Mouse (Mus musculus): ENCODE measurements around the gene Cacna1h.

The Cacna1h gene

DNA sequence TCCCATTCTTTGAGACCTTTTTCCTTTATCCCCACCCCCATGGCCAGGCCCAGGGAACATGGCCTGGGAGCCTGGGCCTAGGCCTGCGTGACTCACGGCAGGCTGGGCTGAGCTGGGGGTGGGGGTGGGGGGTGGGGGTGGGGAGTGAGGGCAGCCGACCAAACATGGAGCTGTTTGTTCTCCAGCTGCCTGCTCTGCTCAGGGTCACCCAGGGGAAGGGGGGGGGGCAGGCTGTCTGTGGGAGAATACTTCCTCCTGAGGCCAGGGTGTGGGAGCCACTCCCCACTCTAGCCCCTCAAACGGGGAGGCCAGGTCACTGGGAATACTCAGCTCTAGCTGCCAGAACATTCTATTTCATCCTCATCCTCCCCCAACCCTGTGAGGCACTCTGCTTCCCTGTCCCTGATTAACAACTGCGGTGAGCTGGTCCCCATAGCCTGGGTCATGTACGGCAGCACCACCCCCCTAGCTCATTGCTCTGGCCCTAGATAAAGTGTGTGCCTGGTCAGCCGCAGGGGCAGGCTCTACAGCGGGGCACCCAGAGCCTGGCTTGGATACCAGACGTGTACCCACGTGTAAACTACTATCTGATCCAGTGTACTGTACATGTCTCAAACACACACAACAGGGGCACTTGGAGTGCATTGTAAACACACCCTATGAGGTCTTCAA lies 28.2 kb downstream of the Cacna1h start:
- DNase-seq, result no peak

DNA sequence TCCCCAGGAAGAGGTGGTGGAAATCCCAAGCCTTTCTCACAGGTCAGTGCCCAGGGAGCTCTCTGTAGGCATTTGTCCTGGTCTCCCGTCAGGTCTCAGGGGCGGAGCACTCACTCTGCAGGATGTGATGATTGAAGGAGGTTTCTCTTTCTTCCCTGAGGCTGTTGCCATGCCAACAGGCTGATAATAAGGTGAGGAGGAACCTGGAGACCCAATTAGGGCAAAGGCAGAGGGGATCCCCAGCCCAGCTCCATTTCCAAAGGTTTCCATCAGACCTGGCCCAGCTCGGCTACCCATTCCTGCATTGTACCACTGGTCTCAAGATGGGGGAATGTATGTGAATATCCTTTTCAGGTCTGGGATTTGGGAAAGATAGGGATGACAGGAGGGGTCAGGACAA lies 29.4 kb downstream of the Cacna1h start:
- DNase-seq, result no peak

DNA sequence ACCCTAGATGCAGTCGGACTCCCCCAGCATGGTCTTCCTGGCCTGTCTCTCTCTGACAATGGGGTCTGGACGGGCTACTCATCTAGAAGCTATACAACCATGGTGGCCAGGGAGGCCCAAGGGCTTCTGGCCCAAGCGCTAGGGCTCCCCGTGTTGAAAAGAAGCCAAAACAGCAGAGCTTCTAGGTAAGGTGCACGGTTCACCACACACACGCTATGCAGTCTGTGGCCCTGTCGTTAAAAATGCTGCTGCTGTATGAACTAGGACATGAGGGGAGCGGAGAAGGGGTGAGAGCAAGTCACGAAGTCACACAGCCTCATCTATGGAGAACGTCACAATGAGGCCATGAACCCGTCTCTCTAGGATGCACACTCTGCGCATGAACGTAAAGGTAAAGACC lies 31.4 kb downstream of the Cacna1h start:
- no peak for DNase-seq

DNA sequence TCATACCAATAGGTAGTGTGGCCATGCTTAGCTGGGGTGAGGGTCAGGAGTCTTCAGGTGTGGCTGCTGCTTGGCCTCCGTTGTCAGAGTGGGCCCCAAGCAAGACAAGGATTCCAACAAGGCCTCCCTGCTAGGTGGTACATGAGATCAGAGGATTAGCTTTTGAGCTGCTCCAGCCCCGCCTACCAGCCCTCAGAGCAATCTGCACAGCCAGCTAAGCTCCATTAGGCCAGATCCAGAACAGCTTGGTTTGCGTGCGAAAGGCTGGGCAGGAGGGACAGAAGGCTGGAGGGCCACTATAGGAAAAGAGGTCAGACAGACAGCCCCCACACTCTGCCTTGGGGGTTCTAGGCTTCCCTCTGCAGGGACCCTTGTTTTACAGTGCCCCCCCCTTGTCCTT lies 32.1 kb downstream of the Cacna1h start:
- no peak for DNase-seq

DNA sequence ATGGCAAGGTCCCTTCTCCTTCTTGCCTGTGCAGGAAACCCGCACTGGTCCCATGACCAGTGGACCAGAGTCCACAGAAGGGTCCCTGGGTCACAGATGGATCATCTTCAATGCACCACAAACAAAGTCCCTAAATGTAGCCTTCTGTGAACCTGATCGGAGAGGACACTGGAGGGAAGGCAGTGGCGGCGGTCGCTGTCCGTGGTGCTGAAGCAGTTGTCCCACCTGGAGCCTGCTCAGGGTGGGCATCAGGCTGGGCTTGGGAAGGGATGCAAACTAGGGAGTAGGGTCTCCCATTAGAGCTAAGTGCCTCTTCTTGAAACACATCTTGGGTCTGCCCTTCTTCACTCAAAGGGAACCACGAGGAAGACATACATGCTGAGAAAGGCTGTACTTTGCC lies 33.1 kb downstream of the Cacna1h start:
- no peak for DNase-seq

DNA sequence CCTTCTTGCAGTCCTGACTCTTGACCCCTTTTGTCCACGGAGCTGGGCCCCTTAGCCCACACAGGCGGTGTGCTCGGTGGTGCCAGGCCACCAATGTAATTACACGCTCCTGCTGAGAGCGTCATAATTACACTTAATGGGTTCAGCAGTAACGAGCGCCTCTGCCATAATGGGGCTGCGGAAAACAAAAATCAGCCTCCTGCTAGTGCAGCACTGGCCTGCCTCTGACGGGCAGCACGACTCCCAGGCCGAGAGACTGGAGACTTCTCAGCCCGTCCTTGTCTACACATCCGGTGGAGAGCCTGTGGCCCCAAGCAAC lies 35.1 kb downstream of the Cacna1h start:
- DNase-seq, result no peak

DNA sequence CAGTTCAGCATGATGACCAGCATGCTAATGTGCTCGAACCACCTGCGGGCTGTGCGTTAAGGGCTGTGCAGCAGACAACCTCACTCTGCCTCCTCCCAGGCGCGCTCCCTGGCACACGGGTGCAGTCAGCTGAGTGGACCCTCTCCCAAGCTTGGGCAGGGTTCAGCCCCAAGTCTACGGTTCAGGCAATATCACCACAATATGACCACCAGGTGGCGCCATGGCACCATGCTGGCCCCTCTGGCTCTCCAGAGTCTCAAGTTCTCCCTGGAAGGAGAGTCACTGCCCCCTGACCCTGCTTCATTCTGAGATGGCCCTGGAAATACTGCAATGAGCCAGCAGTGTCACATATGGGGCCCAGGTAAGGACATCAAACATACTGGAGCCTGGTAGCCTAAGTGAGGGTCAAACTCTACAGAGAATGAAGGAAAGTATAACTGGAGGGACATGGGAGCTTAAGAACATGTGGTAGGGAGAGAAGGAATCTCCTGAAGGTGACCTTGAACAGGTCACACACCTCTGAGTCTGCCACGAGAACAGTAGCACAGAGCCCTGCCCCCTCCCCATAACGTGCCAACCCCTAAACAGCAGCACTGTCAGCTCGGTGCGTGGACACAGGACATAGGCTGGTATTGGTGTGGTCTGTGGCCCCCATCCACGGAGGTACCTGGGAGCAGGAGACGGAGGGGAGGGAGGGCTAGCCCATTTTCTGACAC lies 35.6 kb downstream of the Cacna1h start:
- peak; percentile 42 for DNase-seq

DNA sequence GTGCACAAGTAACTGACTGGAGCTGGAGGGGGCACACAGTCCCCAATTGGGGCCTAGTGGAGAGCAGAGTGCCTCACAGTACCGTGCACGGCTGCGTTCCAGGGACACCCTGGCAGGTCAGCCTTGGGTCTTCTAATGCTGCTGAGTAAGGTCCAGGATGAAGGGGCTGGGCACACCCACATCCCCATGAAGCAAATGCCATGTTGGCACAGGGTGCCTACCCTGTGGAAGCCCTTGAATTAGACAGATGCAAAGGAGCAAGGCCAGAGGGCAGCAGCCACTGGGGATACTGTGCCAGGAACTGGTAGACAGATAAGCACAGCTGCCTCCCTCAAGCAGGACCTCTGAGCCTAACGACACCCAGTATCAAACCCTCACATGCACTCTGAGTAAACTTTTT lies 39.1 kb downstream of the Cacna1h start:
- DNase-seq, result no peak

DNA sequence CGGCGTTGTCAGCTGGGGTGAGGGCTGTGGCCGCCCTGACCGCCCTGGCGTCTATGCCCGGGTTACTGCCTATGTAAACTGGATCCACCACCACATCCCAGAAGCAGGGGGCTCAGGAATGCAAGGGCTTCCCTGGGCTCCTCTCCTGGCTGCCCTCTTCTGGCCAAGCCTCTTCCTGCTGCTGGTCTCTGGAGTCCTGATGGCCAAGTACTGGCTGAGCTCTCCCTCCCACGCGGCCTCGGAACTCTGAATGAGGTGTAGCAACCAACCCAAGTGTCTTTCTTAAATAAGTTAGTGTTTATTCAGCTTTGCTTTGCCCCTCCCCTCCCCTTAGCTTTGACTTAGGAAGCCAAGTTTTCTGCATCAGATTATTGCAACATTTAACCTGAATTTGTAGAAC lies 59.6 kb downstream of the Cacna1h start:
- DNase-seq, result no peak

DNA sequence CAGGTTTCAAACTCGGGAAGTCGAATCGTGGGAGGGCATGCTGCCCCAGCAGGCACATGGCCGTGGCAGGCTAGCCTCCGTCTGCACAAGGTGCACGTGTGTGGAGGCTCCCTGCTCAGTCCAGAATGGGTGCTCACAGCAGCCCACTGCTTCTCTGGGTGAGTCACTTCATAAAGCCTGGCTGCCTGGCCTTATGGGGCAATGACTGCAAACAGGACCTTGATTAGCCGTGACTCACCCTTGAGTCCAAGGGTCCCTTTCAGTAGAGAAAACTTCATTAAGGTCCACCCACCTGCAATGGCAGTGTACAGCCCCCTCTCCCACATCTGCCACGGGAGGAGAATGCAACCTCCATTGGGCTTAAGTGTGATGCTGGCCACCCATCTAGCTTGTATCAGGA lies 61.1 kb downstream of the Cacna1h start:
- no peak for DNase-seq

DNA sequence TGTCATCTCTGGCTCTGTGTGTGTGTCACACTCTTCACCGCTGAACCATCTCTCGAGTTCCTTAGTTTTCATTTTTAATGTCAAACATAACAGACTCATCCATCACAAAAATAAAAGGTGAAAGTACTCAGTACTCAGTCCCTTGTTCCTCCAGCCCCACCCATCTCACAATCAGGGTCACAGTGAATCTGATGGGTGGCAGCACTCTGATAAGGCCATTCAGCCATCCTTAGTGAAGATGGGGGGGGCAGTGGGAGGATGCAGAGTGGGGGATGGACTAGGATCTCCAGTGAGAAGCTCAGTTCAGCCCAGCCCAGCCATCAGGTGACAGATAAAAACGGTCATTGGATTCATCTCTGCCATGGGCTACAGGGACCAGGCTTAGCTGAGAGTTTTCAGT lies 64.6 kb downstream of the Cacna1h start, which contains the start of gene Tpsg1:
Gene Tpsg1 (plus strand): TSS at position 301 of the 400 bp plus-strand sequence.
- DNase-seq, result no peak

DNA sequence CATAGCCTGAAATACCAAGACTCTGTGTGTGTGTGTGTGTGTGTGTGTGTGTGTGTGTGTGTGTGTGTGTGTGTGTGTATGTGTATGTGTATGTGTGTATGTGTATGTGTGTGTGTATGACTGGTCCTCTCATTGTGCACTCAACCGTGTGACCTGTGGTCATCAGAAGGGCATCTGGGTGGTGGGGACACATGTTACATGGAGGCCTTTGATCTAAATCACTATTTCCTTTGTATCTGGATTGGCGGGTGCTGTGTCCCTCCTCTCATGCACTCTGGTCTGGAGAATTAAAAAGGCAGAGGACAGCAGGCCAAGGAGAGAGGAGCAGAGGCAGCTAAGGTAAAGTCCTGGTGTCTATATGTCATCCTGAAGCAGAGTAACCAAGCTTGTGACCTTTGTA lies 67.6 kb downstream of the Cacna1h start, which contains the start of gene Tpsb2:
Gene Tpsb2 (plus strand): TSS at position 301 of the 400 bp plus-strand sequence.
- no peak for DNase-seq

DNA sequence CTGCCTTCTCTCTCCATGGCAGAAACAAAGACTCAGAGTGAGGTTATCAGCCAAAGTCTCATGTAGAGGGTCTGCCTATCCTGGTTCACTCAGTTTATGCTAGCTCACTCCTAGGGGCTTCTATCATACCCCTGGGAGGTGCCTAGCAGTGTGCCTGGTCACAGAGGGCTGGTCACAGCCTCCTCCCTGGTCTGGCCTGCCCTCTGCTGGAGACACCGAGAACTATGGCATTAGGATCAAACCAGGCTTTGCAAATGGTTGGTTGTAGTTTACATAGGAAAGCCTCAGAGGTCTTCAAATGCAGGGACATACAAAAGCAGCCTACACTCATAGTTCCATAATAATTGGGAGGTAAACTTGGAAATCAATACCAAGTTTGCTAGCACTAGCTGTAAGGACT lies 69.9 kb downstream of the Cacna1h start:
- DNase-seq, result peak; percentile 13

DNA sequence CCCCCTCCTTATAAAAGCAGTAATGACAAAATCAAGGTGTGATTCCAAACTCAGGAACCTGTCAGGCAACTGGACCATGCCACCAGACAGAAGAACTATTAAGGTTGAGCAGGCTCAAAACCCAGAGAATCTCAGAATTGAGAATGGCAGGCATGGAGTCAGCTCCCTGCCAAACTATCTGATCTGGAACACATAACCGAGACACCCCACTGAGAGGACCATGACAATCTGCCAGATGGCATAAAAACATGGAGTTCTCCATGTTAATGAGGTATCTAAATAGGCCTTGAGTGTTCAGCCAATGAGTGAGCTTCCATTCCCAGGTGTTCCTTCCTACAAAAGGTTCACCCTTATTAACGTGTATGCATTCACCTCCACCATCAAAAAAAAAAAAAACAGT lies 72.3 kb downstream of the Cacna1h start:
- DNase-seq, result no peak

DNA sequence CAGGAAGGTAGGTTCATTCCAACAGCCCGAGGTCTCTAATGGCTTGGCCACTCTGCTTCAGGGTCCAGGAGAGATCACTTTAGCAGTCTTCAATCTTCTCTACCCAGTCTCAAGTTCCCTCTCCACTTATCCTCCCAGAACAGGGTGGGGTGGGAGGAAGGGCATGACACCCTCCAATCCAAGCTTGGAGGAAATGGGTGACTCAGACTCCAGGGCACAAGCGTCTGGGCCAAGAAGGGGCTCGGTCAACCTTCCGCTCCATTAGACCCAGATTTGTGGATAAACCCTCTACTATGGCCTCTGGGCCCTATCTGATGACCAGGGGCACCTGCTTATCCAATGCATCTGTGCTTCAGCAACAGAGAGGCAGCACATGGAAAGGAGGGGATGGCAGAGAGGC lies 88.1 kb downstream of the Cacna1h start, which contains the start of gene Tpsab1:
Gene Tpsab1 (minus strand): TSS at position 101 of the 400 bp plus-strand sequence.
- DNase-seq, result no peak

DNA sequence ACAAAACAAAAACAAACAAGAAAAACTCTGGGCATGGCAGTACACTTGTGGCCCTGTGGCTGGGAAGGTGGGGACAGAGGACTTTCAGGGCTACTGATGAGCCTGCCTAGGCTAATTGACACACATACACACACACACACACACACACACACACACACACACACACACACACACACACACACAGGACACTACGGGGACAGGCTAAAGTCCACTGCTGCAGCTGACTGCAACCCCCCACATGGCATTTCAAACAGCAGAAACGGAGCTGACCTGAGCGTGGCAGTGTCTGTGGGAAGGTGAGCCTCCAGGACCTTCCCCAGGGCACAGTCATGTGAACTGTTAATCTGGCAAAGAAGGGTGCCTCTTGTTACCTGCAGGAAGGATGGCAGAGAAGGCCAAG lies 92.1 kb downstream of the Cacna1h start:
- no peak for DNase-seq

DNA sequence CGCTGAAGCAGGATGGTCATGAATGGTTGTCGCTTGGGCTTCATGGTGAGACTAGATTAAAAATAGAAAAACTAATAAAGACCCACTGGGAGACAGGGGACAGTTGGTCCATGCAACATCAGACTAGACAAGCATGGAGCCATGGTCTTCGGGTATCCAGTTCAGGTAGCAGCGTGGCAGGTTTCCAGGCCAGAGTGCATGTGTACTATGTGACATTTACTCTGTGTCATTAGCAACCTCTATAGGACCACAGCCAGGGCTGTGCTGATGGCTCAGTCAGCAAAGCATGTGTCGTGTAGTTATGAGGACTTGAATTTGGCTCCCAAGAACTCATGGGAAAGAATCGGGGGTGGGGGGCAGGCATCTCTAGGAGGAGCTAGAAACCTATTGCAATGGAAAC lies 93.6 kb downstream of the Cacna1h start:
- DNase-seq, result no peak

DNA sequence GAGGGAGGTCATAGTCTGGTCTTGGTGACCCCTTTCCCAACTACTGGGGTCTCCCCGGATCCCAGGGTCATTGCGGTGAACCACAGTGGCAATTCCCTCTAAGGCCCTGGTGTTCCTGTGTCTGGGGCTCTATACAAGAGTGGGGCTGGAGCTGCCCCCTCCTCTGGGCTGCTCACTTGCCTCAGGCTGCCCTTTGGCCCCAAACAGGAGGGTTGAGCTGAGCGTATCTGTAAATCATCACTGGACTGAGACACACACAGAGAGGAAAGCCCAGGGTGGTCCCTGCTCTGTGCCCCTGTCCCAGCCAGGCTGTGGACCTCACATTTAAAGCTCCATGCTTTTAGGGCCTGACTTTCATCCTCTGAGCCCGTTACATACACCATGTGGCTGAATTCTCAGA lies 95.4 kb downstream of the Cacna1h start:
- DNase-seq, result no peak

DNA sequence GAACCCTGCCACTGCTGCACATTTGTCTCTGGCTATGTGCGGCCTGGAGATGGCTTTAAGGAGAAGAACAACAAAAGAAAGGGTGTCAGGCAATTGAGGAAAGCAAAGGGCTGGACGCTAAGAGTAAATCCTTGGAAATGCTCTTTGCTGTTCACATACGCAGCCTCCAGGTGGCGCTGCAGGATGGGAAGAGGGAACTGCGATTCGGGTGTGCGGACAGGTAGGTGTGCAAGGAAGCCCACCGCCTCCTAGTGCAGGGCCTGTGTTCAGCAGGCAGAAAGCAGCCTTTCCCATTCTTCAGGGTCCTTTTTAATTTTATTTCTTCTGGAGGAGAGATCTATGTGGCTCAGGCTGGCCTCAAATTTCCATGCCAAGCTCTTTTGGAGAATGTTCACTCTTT lies 99.6 kb downstream of the Cacna1h start:
- DNase-seq, result peak; percentile 14

DNA sequence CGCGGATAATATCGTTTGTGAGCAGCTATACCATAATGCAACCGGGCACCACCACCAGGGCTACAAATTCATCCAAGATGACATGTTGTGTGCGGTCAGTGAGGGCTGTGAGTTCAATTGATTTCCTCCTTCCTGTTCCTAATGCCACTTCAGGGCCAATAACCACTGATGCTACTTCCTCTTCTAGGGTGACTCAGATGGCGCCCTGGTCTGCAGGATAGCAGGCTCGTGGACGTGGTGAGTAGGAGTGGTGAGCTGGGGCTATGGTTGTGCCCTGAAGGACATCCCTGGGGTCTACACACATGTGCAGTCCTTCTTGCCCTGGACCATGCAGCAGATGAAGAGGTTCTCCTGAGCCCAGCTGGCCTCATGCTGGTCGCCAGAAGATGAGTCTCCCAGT lies 101.3 kb downstream of the Cacna1h start:
- no peak for DNase-seq
